Mouse (Mus musculus): ENCODE results near the gene Cntn5. TPM values are rescaled to one million over a fixed set of nuclear protein-coding genes. Genes with fewer than 3 reads are reported as not detected.

Cntn5 gene
- total and polyA plus RNA-seq, 2 experiments from 2014 or later, result 17.6 TPM

- Histone ChIP-seq H3K27me3 (ENCODE audit: insufficient read depth, low read length) (no peaks in the 10 kb centered on the region), H3K9ac (replicated peaks; ENCODE audit: low read length) (no peak overlapping the region), H3K4me2 (ENCODE audit: low read depth, low read length) (no peak overlapping the region), H3K4me1 (ENCODE audit: insufficient read depth, low read length) (no peaks in the 10 kb centered on the region), H3K4me3 (ENCODE audit: low read length) (no peak overlapping the region), H3K36me3 (ENCODE audit: insufficient read depth, low read length) (no peaks in the 10 kb centered on the region), H3K27ac (no peak overlapping the region), H3K9me3 (ENCODE audit: low read length) (no peaks in the 10 kb centered on the region)
- DNase-seq (ENCODE audit: low spot score), result peak; percentile 10
- ATAC-seq, result no peak
- WGBS, result 67% methylated on average over 3 of the region's 3 CpGs
- TF ChIP-seq CTCF (IDR thresholded peaks at IDR 0.05; ENCODE audit: low read depth), result peak; percentile 36
Measured at GRCm38 (mm10) chr9:9783680-9784079, 1120.9 kb downstream of the Cntn5 start.

- Histone ChIP-seq H3K4me1 (ENCODE audit: insufficient read depth, low read length) (no peaks in the 10 kb centered on the region), H3K27me3 (ENCODE audit: insufficient read depth, low read length) (no peaks in the 10 kb centered on the region), H3K27ac (no peak overlapping the region), H3K9ac (replicated peaks; ENCODE audit: low read length) (no peak overlapping the region), H3K4me3 (ENCODE audit: low read length) (no peak overlapping the region), H3K4me2 (ENCODE audit: low read depth, low read length) (no peak overlapping the region), H3K36me3 (ENCODE audit: insufficient read depth, low read length) (no peaks in the 10 kb centered on the region), H3K9me3 (ENCODE audit: low read length) (no peaks in the 10 kb centered on the region)
- no peak for TF ChIP-seq CTCF (IDR thresholded peaks at IDR 0.05; ENCODE audit: low read depth)
- WGBS, result 69% methylated on average over 9 of the region's 9 CpGs
- ATAC-seq (peak; percentile 63), DNase-seq (ENCODE audit: low spot score) (peak; percentile 7)
Measured at GRCm38 (mm10) chr9:9781157-9781884, 1123.3 kb downstream of the Cntn5 start.

DNA sequence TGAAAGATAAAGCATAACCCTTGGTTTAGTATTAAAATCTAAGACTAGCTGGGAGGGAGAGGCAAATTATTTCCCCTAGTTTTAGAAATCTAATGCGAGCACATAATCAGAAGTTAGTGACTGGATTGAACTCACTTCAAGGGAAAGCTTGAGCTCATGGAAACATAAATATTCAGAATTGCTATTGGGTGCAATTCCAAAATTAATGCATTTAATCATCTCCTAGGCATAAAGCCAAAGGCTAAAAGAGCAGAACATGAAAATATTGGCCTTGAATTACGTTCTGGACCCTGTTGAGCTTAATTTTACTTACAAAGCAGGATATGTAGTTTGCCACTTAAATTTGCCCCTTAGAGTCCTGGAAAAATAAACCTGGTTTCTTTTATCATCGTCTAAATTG is 1124.9 kb downstream of the Cntn5 start:
- no peak overlapping the region for H3K27ac ChIP-seq
- 54% methylated on average over 3 of the region's 3 CpGs for WGBS
- ATAC-seq (no peak), DNase-seq (ENCODE audit: low spot score) (no peak)
- H3K27me3 ChIP-seq (ENCODE audit: insufficient read depth, low read length), result no peaks in the 10 kb centered on the region
- no peaks in the 10 kb centered on the region for H3K4me1 ChIP-seq (ENCODE audit: insufficient read depth, low read length)
- H3K9me3 ChIP-seq (ENCODE audit: low read length), result no peaks in the 10 kb centered on the region
- no peak overlapping the region for H3K4me3 ChIP-seq (ENCODE audit: low read length)
- TF ChIP-seq CTCF (IDR thresholded peaks at IDR 0.05; ENCODE audit: low read depth), result no peak
- H3K9ac ChIP-seq (replicated peaks; ENCODE audit: low read length), result no peak overlapping the region
- no peak overlapping the region for H3K4me2 ChIP-seq (ENCODE audit: low read depth, low read length)
- no peaks in the 10 kb centered on the region for H3K36me3 ChIP-seq (ENCODE audit: insufficient read depth, low read length)

DNA sequence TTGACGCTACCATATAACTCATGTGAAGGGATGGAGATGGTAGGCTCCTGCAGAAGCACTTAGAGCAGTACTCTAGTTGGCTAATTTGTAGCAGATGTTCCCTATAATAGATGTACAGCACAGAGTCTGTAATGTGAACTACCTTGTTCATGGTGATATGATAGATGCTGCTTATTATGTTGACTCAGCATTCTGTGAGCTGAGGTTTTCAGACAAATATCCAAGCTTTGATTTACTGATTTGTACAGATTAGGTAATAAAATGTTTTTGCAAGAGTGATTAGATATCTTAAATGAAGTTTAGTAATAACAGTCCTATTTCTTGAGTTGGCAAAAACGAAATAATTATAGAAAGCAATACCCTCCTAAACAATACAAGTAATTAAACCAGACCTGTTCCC is 1133.8 kb downstream of the Cntn5 start:
- no peak for ATAC-seq
- TF ChIP-seq CTCF (IDR thresholded peaks at IDR 0.05; ENCODE audit: low read depth), result no peak
- Histone ChIP-seq H3K9me3 (ENCODE audit: low read length) (no peaks in the 10 kb centered on the region), H3K9ac (replicated peaks; ENCODE audit: low read length) (no peak overlapping the region), H3K27ac (no peak overlapping the region), H3K4me3 (ENCODE audit: low read length) (no peak overlapping the region), H3K4me2 (ENCODE audit: low read depth, low read length) (no peak overlapping the region), H3K36me3 (ENCODE audit: insufficient read depth, low read length) (no peaks in the 10 kb centered on the region), H3K4me1 (ENCODE audit: insufficient read depth, low read length) (no peaks in the 10 kb centered on the region), H3K27me3 (ENCODE audit: insufficient read depth, low read length) (no peaks in the 10 kb centered on the region)
- WGBS, result 71% methylated on average over 2 of the region's 2 CpGs
- DNase-seq (ENCODE audit: low spot score), result no peak

DNA sequence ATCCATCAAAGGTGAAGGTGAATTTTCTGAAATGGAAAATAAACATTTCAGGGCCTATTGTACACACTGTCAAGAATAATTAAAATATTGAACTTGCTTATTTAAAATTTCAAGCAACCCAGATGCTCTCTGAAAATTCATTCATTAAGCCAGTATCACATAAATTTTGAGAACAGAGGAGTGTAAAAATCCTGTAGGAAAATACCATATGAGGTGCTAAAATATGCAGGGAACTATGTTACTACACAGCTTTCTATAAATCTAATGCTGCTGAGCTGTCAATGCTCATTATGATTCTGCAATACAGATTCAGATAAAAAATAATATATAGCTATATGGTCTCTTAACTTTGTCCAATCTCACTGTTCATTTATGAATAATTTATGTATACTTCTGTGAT is 1134.9 kb downstream of the Cntn5 start:
- H3K4me2 ChIP-seq (ENCODE audit: low read depth, low read length), result no peak overlapping the region
- H3K4me1 ChIP-seq (ENCODE audit: insufficient read depth, low read length), result no peaks in the 10 kb centered on the region
- TF ChIP-seq CTCF (IDR thresholded peaks at IDR 0.05; ENCODE audit: low read depth), result no peak
- H3K36me3 ChIP-seq (ENCODE audit: insufficient read depth, low read length), result no peaks in the 10 kb centered on the region
- ATAC-seq (no peak), DNase-seq (ENCODE audit: low spot score) (no peak)
- no peak overlapping the region for H3K4me3 ChIP-seq (ENCODE audit: low read length)
- H3K27ac ChIP-seq, result no peak overlapping the region
- H3K27me3 ChIP-seq (ENCODE audit: insufficient read depth, low read length), result no peaks in the 10 kb centered on the region
- H3K9ac ChIP-seq (replicated peaks; ENCODE audit: low read length), result no peak overlapping the region
- no peaks in the 10 kb centered on the region for H3K9me3 ChIP-seq (ENCODE audit: low read length)

- Histone ChIP-seq H3K36me3 (ENCODE audit: insufficient read depth, low read length) (no peaks in the 10 kb centered on the region), H3K4me2 (ENCODE audit: low read depth, low read length) (no peak overlapping the region), H3K27ac (no peak overlapping the region), H3K4me3 (ENCODE audit: low read length) (no peak overlapping the region), H3K4me1 (ENCODE audit: insufficient read depth, low read length) (no peaks in the 10 kb centered on the region), H3K9ac (replicated peaks; ENCODE audit: low read length) (no peak overlapping the region), H3K9me3 (ENCODE audit: low read length) (no peaks in the 10 kb centered on the region), H3K27me3 (ENCODE audit: insufficient read depth, low read length) (no peaks in the 10 kb centered on the region)
- no peak for TF ChIP-seq CTCF (IDR thresholded peaks at IDR 0.05; ENCODE audit: low read depth)
- ATAC-seq (no peak), DNase-seq (ENCODE audit: low spot score) (no peak)
- WGBS, result 88% methylated on average over 1 of the region's 1 CpGs
Measured at GRCm38 (mm10) chr9:9718145-9718544, 1186.4 kb downstream of the Cntn5 start.

GRCm38 (mm10) chr9:9708671-9709070 is 1195.9 kb downstream of the Cntn5 start:
- ATAC-seq, result no peak
- 96% methylated on average over 5 of the region's 5 CpGs for WGBS
- no peak overlapping the region for H3K4me2 ChIP-seq (ENCODE audit: low read depth, low read length)

More at GRCm38 (mm10) chr9:9708671-9709070, 1195.9 kb downstream of the Cntn5 start:
- TF ChIP-seq CTCF (IDR thresholded peaks at IDR 0.05; ENCODE audit: low read depth), result no peak
- Histone ChIP-seq H3K9ac (replicated peaks; ENCODE audit: low read length) (no peak overlapping the region), H3K4me3 (ENCODE audit: low read length) (no peak overlapping the region), H3K36me3 (ENCODE audit: insufficient read depth, low read length) (no peaks in the 10 kb centered on the region), H3K4me1 (ENCODE audit: insufficient read depth, low read length) (no peaks in the 10 kb centered on the region), H3K27me3 (ENCODE audit: insufficient read depth, low read length) (no peaks in the 10 kb centered on the region), H3K9me3 (ENCODE audit: low read length) (no peaks in the 10 kb centered on the region), H3K27ac (no peak overlapping the region)
- DNase-seq (ENCODE audit: low spot score), result no peak
